20 mouse cellular contexts compared by ENCODE assay signal in genomic region chr12:24586193-24586592, GRCm38 (mm10). TPM values are rescaled to one million over a fixed set of nuclear protein-coding genes. Genes with fewer than 3 reads are reported as not detected.
DNase-seq lines count a peak whose midpoint lies in the region; ATAC-seq lines count a peak whose summit lies in the region.
"Had no signal": no experiment of that assay in that cellular context is flagged by ENCODE, and none has a peak within 500 bp of the region (broad histone marks: within the 10 kb centered on the region; RNA-seq: fewer than 3 reads in every experiment).

No protein-coding gene starts in this region.

- no peak overlapping the region for H3K4me2 ChIP-seq in limb, embryonic 15.5 days
- no peak overlapping the region for H3K4me2 ChIP-seq in embryonic facial prominence, embryonic 15.5 days (replicated peaks)
- H3K4me2 ChIP-seq: embryonic facial prominence, embryonic 13.5 days; forebrain, embryonic 12.5 days had no signal

- H3K27me3 ChIP-seq in limb, embryonic 15.5 days = no peaks in the 10 kb centered on the region
- H3K27me3 ChIP-seq in limb, embryonic 10.5 days (ENCODE audit: low read depth, poor library complexity, severe bottlenecking) = no peaks in the 10 kb centered on the region
- H3K27me3 ChIP-seq in embryonic facial prominence, embryonic 15.5 days = no peaks in the 10 kb centered on the region
- H3K27me3 ChIP-seq: embryonic facial prominence, embryonic 13.5 days; forebrain, embryonic 12.5 days had no signal

- no peak overlapping the region for H3K27ac ChIP-seq in limb, embryonic 15.5 days
- H3K27ac ChIP-seq in limb, embryonic 10.5 days = no peak overlapping the region
- H3K27ac ChIP-seq in embryonic facial prominence, embryonic 15.5 days (replicated peaks) = no peak overlapping the region
- H3K27ac ChIP-seq: embryonic facial prominence, embryonic 13.5 days; forebrain, embryonic 10.5 days; forebrain, embryonic 12.5 days had no signal

- no peak overlapping the region for H3K4me3 ChIP-seq in limb, embryonic 15.5 days
- no peak overlapping the region for H3K4me3 ChIP-seq in limb, embryonic 10.5 days
- H3K4me3 ChIP-seq in embryonic facial prominence, embryonic 15.5 days (replicated peaks) = no peak overlapping the region
- H3K4me3 ChIP-seq: embryonic facial prominence, embryonic 13.5 days; erythroblast, embryonic 14.5 days; forebrain, embryonic 10.5 days; forebrain, embryonic 12.5 days had no signal

- H3K36me3 ChIP-seq in limb, embryonic 15.5 days = no peaks in the 10 kb centered on the region
- H3K36me3 ChIP-seq in limb, embryonic 10.5 days = no peaks in the 10 kb centered on the region
- no peaks in the 10 kb centered on the region for H3K36me3 ChIP-seq in embryonic facial prominence, embryonic 15.5 days
- H3K36me3 ChIP-seq: embryonic facial prominence, embryonic 13.5 days; forebrain, embryonic 10.5 days; forebrain, embryonic 12.5 days had no signal

- 57% methylated on average over 7 of the region's 7 CpGs for WGBS in limb, embryonic 15.5 days
- WGBS in limb, embryonic 10.5 days = 74% methylated on average over 7 of the region's 7 CpGs
- WGBS in embryonic facial prominence, embryonic 15.5 days = 46% methylated on average over 7 of the region's 7 CpGs

- H3K9me3 ChIP-seq in limb, embryonic 15.5 days = no peaks in the 10 kb centered on the region
- no peaks in the 10 kb centered on the region for H3K9me3 ChIP-seq in limb, embryonic 10.5 days (replicated peaks)
- H3K9me3 ChIP-seq in embryonic facial prominence, embryonic 15.5 days (replicated peaks) = no peaks in the 10 kb centered on the region
- H3K9me3 ChIP-seq: embryonic facial prominence, embryonic 13.5 days; forebrain, embryonic 10.5 days; forebrain, embryonic 12.5 days had no signal

- no peaks in the 10 kb centered on the region for H3K4me1 ChIP-seq in limb, embryonic 15.5 days
- H3K4me1 ChIP-seq in limb, embryonic 10.5 days = no peaks in the 10 kb centered on the region
- H3K4me1 ChIP-seq in embryonic facial prominence, embryonic 15.5 days = no peaks in the 10 kb centered on the region; the same call in 1 of the 2 replicates
- H3K4me1 ChIP-seq: embryonic facial prominence, embryonic 13.5 days; forebrain, embryonic 10.5 days; forebrain, embryonic 12.5 days had no signal

- ATAC-seq in limb, embryonic 15.5 days (ENCODE audit: insufficient number of reproducible peaks, low FRiP score, low TSS enrichment, low read depth) = peak; percentile 57; the same call in 1 of the 2 replicates
- peak; percentile 56; the same call in 1 of the 2 replicates for ATAC-seq in embryonic facial prominence, embryonic 15.5 days (ENCODE audit: insufficient number of reproducible peaks, low FRiP score, low TSS enrichment, low read depth)
- peak; percentile 58 for ATAC-seq in granulocyte monocyte progenitor cell, adult 5-6 weeks (replicated peaks; ENCODE audit: poor library complexity, severe bottlenecking)
- ATAC-seq: forebrain, embryonic 14.5 days; forebrain, postnatal 0 days had no signal

- no peak overlapping the region for H3K9ac ChIP-seq in limb, embryonic 15.5 days
- no peak overlapping the region for H3K9ac ChIP-seq in embryonic facial prominence, embryonic 15.5 days
- H3K9ac ChIP-seq: embryonic facial prominence, embryonic 13.5 days; forebrain, embryonic 12.5 days; forebrain, postnatal 0 days had no signal

- DNase-seq in limb, embryonic 10.5 days (ENCODE audit: low spot score) = no peak
- DNase-seq in cerebellum, postnatal 14 days = no peak
- DNase-seq in right cerebral cortex, postnatal 14 days = no peak
- DNase-seq: adrenal gland, adult 2 months; adrenal gland, postnatal 10 days; adrenal gland, postnatal 25 days; cerebellum, adult 11 months; cerebellum, adult 18-20 months; cerebellum, adult 8-10 months; cerebellum, adult 9-11 months; cerebellum, postnatal 25 days; forebrain, postnatal 0 days had no signal

RNA-seq across cellular contexts. Expression of gene Grhl1, which starts 14.1 kb away (rescaled TPM):
- 39.7 and 42.5 TPM in 2 replicates for polyA plus RNA-seq in limb, embryonic 15.5 days (2015; fragmentation: Nextera tagmentation; extraction: Ambion mirVana)
- 0.55 and 0.71 TPM in 2 replicates for polyA plus RNA-seq in limb, embryonic 10.5 days (2016; fragmentation: Nextera tagmentation; extraction: Ambion mirVana)
- polyA plus RNA-seq in embryonic facial prominence, embryonic 15.5 days (2015; fragmentation: Nextera tagmentation; extraction: Ambion mirVana) = 33.1 and 37.8 TPM in 2 replicates
- total RNA-seq in granulocyte monocyte progenitor cell, adult 5-6 weeks (2014; fragmentation: Nextera tagmentation) = 0.53 TPM in 1 of 2 replicates, not detected in the other
- 0.62 and 0.73 TPM in 2 replicates for total RNA-seq in granulocyte monocyte progenitor cell, adult 5-6 weeks (2017)

Comparison
In these comparisons a context has a peak if more than half of its experiments do, and no peak if none do; other contexts are left out.
1. RNA of gene Grhl1, which starts 14.1 kb away (polyA plus RNA-seq): 39.7 to 42.5 TPM in limb, embryonic 15.5 days and 33.1 to 37.8 TPM in embryonic facial prominence, embryonic 15.5 days; 0.55 to 0.71 TPM in limb, embryonic 10.5 days; every median in the first group is over 10 times any median in the second.
2. Peak in every context shown above with its lines, with median percentiles within 50 percentile points of each other: ATAC-seq.